Mouse (Mus musculus): Measurements from ENCODE around the gene Deup1. TPM values are rescaled to one million over a fixed set of nuclear protein-coding genes. Genes with fewer than 3 reads are reported as not detected.

Deup1 gene
- polyA plus RNA-seq (2012; ENCODE audit: low replicate concordance) = not detected in 2 replicates

GRCm38 (mm10) chr9:15627785-15628287, at the start of gene Deup1:
Deup1 (minus strand) TSS chr9:15627933.

Other genes with a start within 250 kb of the Deup1 start
- gene Smco4, start 134.5 kb downstream of the Deup1 start, polyA plus RNA-seq (2012; ENCODE audit: low replicate concordance) = 15.1 and 24.3 TPM in 2 replicates
- 0.72 and 0.96 TPM in 2 replicates for gene Slc36a4, start 81.8 kb upstream of the Deup1 start, polyA plus RNA-seq (2012; ENCODE audit: low replicate concordance)
- not detected in 2 replicates for gene Mtnr1b, start 246.6 kb upstream of the Deup1 start, polyA plus RNA-seq (2012; ENCODE audit: low replicate concordance)

Data from hematopoietic multipotent progenitor cell, adult 10-12 weeks (in vitro differentiated cells).